Mouse (Mus musculus) embryo, embryonic 9.5 days (tissue): ENCODE results near the gene Zbtb20.

Experiments used
- DNase-seq: peaks from one replicate; pipeline ENCODE4 v3.0.0-alpha.2; 2017; ENCODE audit errors: extremely low spot score

Gene Zbtb20

GRCm38 (mm10) chr16:43597375-43598060 lies 721.8 kb downstream of the Zbtb20 start:
- DNase-seq, result no peak

- DNase-seq, result no peak
These were observed 724.0 kb downstream of the Zbtb20 start for GRCm38 (mm10) chr16:43599707-43600106.

GRCm38 (mm10) chr16:43602573-43602972 lies 726.9 kb downstream of the Zbtb20 start:
- no peak for DNase-seq

DNA sequence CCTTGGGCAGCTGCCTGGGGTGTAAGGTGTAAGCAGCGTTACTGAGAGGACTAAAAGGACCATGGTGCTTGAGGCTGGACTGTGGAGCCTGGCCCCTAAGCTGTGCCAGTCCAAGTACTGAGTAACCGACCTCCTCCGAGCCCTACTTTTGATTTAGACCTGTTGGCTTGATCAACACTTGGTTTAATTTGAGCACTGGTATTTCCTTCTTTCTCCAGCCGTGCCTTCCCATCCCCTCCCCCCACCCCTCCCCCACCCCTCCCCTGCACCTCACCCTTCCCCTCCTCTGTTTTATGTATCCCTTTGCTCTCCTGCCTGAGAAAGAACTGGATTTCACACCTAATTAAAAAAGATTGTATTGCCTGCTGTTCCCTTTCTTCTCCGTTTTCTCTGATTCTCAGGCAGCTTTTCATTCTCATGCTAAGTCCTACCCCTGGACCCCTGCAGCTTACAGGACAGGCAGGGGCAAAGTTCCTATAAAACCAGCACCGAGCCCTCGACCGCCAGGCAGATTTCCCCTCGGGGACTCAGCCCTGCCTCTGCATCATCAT lies 728.0 kb downstream of the Zbtb20 start:
- DNase-seq, result peak; percentile 61

DNA sequence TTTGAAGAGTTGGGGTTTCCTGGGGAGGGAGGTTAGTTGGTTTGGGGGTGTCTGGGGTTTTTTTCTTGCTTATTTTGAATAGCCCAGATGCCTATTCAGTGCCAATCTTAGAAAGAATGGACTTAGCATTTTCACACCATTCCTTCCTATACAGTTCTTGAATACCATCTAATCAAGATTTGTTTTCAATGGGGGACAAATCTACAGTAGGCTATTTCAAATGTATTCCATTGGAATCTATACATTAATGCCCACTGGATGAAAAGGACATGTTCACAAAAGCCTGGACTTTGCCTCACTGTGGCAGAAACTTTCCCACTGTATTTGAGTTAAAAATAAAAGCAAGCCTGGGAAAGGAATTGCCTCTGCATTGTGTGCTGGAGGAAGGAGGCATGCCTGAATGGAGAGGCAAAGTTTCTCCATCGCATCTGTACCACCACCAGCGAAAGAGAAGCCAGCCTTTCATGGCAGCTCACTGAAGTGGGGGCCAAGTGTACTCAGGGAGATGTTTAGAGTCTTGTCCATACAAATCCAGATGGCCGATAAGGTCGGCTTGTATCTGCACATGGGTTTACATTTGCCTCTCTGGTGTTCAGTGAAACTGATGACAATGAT lies 728.8 kb downstream of the Zbtb20 start:
- no peak for DNase-seq

GRCm38 (mm10) chr16:43607086-43607485 lies 731.4 kb downstream of the Zbtb20 start:
- DNase-seq, result no peak

- no peak for DNase-seq
These were observed 732.4 kb downstream of the Zbtb20 start for GRCm38 (mm10) chr16:43608066-43608465.

DNA sequence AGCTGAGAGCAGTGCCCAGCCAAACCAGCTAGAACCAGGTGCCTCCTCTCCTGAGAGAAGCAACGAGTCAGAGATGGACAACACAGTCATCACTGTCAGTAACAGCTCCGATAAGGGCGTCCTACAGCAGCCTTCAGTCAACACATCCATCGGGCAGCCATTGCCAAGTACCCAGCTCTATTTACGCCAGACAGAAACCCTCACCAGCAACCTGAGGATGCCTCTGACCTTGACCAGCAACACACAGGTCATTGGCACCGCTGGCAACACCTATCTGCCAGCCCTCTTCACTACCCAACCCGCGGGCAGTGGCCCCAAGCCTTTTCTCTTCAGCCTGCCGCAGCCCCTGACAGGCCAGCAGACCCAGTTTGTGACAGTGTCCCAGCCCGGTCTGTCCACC lies 734.7 kb downstream of the Zbtb20 start:
- DNase-seq, result no peak

DNA sequence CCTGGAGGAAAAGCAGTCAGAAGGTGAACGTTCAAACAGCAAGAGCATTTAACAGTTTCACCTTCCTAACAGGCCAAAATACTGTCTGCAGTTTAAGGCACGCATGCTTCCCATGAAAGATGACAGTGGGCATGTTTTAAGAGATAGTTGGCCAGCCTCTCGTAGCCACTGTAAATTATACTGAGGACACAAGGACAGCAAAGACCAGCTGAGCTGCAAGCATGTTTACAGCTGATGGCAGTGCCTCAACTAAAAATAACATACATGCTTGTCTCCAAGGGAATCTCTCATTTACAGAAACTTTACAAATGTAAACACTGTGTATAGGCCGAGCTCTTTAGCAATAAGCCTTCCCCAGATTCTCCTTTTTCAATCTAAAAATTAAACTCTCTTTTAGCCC lies 740.7 kb downstream of the Zbtb20 start:
- no peak for DNase-seq

GRCm38 (mm10) chr16:43617346-43617745 lies 741.7 kb downstream of the Zbtb20 start:
- no peak for DNase-seq

GRCm38 (mm10) chr16:43618286-43618685 lies 742.6 kb downstream of the Zbtb20 start:
- no peak for DNase-seq

DNA sequence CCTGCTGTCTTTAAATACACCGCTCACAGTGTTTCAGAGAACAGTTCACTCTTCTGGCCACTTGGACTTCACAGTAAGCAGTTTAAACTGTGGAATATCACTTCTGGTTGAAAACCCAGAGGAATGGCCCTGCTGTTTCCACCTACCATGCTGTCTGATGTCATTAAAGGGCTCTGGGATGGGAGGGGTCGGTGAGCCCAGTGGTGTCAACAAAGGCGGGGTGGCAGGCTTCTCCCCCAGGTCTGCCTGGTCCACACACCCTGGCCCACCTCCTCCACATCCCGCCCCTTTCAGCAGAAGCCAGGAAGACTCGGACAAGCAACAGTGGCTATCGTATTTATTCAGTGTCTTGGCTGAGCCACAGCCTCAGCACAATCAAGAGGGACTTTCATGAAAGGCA lies 743.6 kb downstream of the Zbtb20 start:
- DNase-seq, result no peak

GRCm38 (mm10) chr16:43620359-43620758 lies 744.7 kb downstream of the Zbtb20 start:
- DNase-seq, result no peak

GRCm38 (mm10) chr16:43623315-43624000 lies 747.8 kb downstream of the Zbtb20 start:
- DNase-seq, result no peak

DNA sequence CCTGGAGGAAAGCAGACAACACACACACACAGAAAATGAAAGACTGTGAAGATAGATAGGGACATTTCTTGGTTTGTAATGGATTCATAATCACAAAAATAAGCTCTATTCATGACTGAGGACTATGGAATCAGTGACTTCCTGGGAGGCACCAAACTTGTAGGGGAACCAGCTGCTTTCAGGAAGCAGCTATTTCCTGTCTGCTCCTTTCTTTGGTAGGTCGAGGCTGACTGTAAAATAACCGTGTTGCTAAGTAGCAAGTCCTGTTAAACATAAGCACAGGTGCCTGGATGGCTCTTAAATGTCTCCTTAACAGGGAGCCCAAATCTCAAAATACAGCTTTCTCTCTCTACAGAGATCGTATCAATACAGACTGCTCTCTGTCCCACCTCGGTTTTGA lies 749.2 kb downstream of the Zbtb20 start:
- no peak for DNase-seq

DNA sequence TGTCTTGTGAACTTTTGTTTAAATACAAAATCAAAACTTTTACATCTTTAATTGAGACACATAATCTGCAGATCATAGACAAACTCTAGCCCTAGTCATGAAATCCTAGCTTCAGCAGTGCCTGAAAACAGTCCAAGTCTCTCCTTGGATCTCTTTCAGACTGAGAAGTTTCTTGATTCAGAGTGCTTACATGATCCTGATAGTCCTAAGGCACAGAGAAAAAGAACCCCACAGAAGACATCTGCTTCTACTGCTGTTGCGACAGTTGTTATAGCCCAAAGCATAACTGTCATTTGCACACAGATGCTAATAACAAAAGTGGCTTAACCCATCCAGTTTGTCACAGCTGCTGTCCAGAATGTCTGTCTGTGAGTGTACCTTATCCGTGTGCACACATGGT lies 749.6 kb downstream of the Zbtb20 start:
- DNase-seq, result no peak

GRCm38 (mm10) chr16:43625956-43626355 lies 750.3 kb downstream of the Zbtb20 start:
- DNase-seq, result no peak

DNA sequence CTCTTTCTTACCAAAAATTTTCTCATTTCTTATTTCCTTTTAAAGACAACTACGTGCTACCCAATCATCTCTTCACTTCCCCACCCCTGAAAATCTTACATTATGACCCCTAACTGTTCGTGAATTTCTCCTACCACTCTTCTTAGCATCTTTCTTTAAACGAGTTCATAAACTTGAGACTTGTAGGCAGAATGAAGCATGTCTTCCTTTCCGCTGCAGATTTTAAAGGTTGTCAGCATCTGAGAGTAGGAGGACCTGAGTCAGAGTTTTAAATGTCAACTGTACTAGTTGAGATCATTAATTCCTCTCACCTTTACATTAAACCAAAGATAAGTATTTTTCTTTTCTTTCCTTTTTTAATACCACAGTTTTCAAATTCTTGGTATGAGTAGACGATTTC lies 753.0 kb downstream of the Zbtb20 start:
- no peak for DNase-seq

- DNase-seq, result no peak
These were observed 756.1 kb downstream of the Zbtb20 start for GRCm38 (mm10) chr16:43631758-43632157.

DNA sequence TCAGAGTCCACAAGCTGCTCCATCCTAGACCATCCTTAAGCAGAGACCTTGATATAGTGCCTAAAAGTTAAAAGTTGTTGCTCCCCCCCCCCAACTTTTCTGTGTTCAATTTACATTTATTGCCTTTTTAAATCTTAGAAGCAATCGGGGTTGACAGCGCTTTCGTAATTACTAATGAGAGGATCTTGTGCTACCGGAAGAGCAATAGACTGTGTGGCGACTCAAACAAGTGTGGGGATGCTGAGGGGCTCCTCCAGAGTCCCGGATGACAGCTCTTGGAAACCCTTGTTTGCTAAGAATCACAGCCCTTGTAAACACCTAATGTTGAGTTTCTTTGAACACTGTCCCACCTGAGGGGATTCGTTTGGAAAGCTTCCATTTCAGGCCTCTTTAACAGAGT lies 758.4 kb downstream of the Zbtb20 start:
- no peak for DNase-seq

- DNase-seq, result no peak
These were observed 761.6 kb downstream of the Zbtb20 start for GRCm38 (mm10) chr16:43637241-43637640.

GRCm38 (mm10) chr16:43638406-43639049 lies 762.8 kb downstream of the Zbtb20 start:
- DNase-seq, result no peak
